Mouse (Mus musculus): ENCODE results near the gene Plin2. TPM values are rescaled to one million over a fixed set of nuclear protein-coding genes. Genes with fewer than 3 reads are reported as not detected.
A peak's percentile ranks its signal among the peaks of the same experiment; 100 is the strongest.

Gene Plin2
- 60.1 and 65.0 TPM in 2 replicates for polyA plus RNA-seq (2015; fragmentation: Nextera tagmentation; extraction: Ambion mirVana)

- Histone ChIP-seq H3K4me3 (peak within 1 kb of the TSS; percentile 60), H3K4me2 (peak within 1 kb of the TSS; percentile 72), H3K9me3 (no peaks in the 10 kb centered on the region), H3K27me3 (no peaks in the 10 kb centered on the region), H3K4me1 (replicated peaks) (peaks cover 27% of the 10 kb centered on the region), H3K9ac (peak within 1 kb of the TSS; percentile 79), H3K36me3 (0 out of 2 replicates have a peak, but pooled peaks cover 9% of the 10 kb centered on the region), H3K27ac (replicated peaks) (peak within 1 kb of the TSS; percentile 52; the same call in 1 of the 2 replicates)
- peak; percentile 92 for ATAC-seq (ENCODE audit: low read depth)
- 1% methylated on average over 18 of the region's 18 CpGs for WGBS
Observed at GRCm38 (mm10) chr4:86669780-86670201, at the start of gene Plin2. TSS of gene Plin2 (minus strand) at chr4:86670060.

DNA sequence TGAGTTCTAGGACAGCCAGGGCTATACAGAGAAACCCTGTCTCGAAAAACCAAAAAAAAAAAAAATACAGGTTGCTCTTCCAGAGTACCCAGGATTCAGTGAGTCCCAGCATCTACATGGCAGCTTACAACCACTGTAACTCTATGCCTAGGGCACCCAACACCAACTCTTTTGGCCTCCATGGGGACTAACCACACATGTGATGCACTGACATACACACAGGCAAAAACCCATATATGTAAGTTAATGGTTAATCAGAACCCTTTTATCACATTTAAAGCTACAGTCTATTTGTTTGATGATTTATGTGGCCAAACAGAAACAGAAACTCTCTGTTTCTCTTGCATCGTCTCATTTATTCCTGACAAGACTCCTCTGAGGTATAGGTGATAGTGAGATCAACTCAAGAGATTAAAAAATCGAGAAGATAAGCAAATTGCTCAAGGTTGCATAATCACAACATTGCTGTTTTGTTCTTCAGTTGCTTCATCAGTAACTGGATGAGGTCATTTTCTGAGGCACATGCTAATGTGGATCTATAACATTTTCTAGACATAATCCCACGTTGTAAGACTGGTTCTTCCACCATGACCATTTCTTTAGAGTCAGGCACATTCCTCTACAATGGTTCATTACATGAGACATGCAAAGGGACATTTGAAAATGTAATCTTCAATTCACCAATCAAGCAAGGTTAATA, 49.2 kb upstream of the Plin2 start:
- Histone ChIP-seq H3K27ac (replicated peaks) (no peak overlapping the region), H3K27me3 (no peaks in the 10 kb centered on the region), H3K9me3 (no peaks in the 10 kb centered on the region), H3K36me3 (no peaks in the 10 kb centered on the region), H3K4me1 (replicated peaks) (no peaks in the 10 kb centered on the region; the same call in 1 of the 2 replicates), H3K4me2 (no peak overlapping the region), H3K4me3 (no peak overlapping the region), H3K9ac (no peak overlapping the region)
- WGBS: 75% methylated on average over 4 of the region's 4 CpGs
- no peak for ATAC-seq (ENCODE audit: low read depth)

DNA sequence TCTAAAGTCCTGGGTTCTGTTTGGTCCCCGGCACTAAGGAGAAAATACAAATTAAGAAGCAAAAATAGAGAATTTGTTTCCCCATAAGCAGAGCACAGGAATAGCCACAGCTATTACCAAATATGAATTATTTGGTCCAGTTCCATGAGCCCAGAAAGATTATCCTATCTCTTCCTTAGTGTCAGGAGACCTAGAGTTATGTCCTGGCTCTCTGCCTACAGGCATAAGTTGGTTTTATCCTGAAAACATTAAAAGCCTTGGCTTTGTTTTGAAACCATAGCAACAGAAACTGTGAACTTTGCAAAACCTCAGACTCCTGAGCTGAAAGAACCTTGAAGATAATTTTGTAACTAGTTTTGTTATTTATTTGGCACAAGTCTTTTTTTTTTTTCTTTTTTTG, 47.3 kb upstream of the Plin2 start:
- H3K4me3 ChIP-seq: no peak overlapping the region
- no peak for ATAC-seq (ENCODE audit: low read depth)

DNA sequence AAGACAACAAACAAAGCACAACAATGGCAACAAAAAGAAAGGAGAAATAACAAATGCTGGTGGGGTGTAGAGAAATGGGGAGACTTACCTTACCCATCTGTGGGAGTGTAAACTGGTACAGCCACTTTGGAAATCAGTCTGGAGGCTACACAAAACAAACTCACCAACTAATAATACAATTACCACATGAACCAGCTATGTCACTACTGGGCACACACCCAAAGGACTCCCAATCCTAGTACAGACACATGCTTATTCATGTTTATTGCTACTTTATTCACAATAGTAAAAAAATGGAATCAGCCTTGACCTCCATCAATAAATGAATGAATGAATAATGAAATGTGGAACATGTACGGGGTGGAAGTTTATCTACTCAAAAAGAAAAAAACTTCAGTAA, 45.5 kb upstream of the Plin2 start:
- H3K27ac ChIP-seq (replicated peaks): no peak overlapping the region
- no peaks in the 10 kb centered on the region for H3K36me3 ChIP-seq
- no peaks in the 10 kb centered on the region for H3K27me3 ChIP-seq
- no peaks in the 10 kb centered on the region; the same call in 1 of the 2 replicates for H3K4me1 ChIP-seq (replicated peaks)
- no peak overlapping the region for H3K4me3 ChIP-seq
- ATAC-seq (ENCODE audit: low read depth): no peak
- H3K9ac ChIP-seq: no peak overlapping the region
- no peaks in the 10 kb centered on the region for H3K9me3 ChIP-seq
- 100% methylated on average over 1 of the region's 1 CpGs for WGBS
- no peak overlapping the region for H3K4me2 ChIP-seq

More for the DNA sequence above, 47.3 kb upstream of the Plin2 start:
- Histone ChIP-seq H3K4me2 (no peak overlapping the region), H3K36me3 (no peaks in the 10 kb centered on the region), H3K27ac (replicated peaks) (no peak overlapping the region), H3K27me3 (no peaks in the 10 kb centered on the region), H3K9ac (no peak overlapping the region), H3K4me1 (replicated peaks) (no peaks in the 10 kb centered on the region; the same call in 1 of the 2 replicates), H3K9me3 (no peaks in the 10 kb centered on the region)
- 83% methylated on average over 1 of the region's 1 CpGs for WGBS

DNA sequence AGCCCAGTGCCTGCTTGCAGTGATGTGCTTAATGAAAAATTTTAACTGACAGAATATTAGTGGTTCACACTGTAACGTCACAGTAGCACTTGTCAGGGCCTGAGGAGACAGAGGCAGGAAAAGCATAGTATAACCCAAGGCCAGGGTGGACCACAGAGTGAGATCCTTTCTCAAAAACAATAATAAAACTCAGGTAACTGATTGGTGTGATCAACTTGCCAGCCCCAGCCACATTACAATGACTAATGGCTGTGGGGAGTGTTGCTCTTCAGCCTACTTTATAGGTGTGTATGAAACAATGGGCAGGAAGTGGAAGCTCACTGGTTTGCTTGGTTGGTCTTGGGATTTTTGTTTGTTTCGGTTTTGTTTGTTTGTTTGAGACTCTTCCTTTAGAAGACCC, 43.7 kb upstream of the Plin2 start:
- Histone ChIP-seq H3K36me3 (no peaks in the 10 kb centered on the region), H3K9ac (no peak overlapping the region), H3K4me1 (replicated peaks) (no peaks in the 10 kb centered on the region; the same call in 1 of the 2 replicates), H3K4me2 (no peak overlapping the region), H3K27ac (replicated peaks) (no peak overlapping the region), H3K4me3 (no peak overlapping the region), H3K9me3 (no peaks in the 10 kb centered on the region), H3K27me3 (no peaks in the 10 kb centered on the region)
- ATAC-seq (ENCODE audit: low read depth): no peak
- 82% methylated on average over 2 of the region's 2 CpGs for WGBS

DNA sequence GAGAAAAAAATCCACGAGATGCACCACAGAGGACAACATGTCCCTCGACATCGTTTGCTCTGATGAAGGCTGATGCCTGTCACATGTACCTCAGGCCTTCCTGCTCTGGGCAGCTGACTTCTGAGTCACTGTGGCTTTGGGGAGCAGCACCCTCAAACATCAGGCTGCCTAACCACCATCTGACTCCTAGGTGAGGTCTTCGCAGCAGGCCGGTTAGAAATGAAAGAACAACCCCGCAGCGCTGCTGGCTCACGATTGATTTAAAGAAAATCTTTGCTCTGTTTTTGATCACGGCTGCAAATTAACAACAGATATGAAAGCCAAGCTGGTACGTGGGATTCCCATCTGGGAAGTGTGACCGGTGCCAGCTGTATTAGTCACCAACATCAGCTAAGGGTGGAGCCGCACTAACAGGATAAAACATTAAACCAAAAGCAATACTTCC, 42.9 kb upstream of the Plin2 start:
- Histone ChIP-seq H3K9ac (no peak overlapping the region), H3K27ac (replicated peaks) (no peak overlapping the region), H3K4me2 (no peak overlapping the region), H3K27me3 (no peaks in the 10 kb centered on the region), H3K36me3 (no peaks in the 10 kb centered on the region), H3K4me3 (no peak overlapping the region), H3K9me3 (no peaks in the 10 kb centered on the region), H3K4me1 (replicated peaks) (no peaks in the 10 kb centered on the region; the same call in 1 of the 2 replicates)
- 93% methylated on average over 12 of the region's 12 CpGs for WGBS
- ATAC-seq (ENCODE audit: low read depth): no peak

GRCm38 (mm10) chr4:86710666-86711215, 40.9 kb upstream of the Plin2 start:
- H3K9ac ChIP-seq: no peak overlapping the region
- no peak overlapping the region for H3K27ac ChIP-seq (replicated peaks)
- ATAC-seq (ENCODE audit: low read depth): no peak
- H3K4me3 ChIP-seq: no peak overlapping the region
- 71% methylated on average over 4 of the region's 4 CpGs for WGBS
- H3K9me3 ChIP-seq: no peaks in the 10 kb centered on the region
- H3K27me3 ChIP-seq: no peaks in the 10 kb centered on the region
- no peaks in the 10 kb centered on the region for H3K4me1 ChIP-seq (replicated peaks)
- no peak overlapping the region for H3K4me2 ChIP-seq
- H3K36me3 ChIP-seq: no peaks in the 10 kb centered on the region

- no peaks in the 10 kb centered on the region for H3K4me1 ChIP-seq (replicated peaks)
- H3K4me2 ChIP-seq: no peak overlapping the region
- WGBS: 64% methylated on average over 6 of the region's 6 CpGs
- no peak overlapping the region for H3K9ac ChIP-seq
- no peaks in the 10 kb centered on the region for H3K27me3 ChIP-seq
- no peaks in the 10 kb centered on the region for H3K36me3 ChIP-seq
- no peak for ATAC-seq (ENCODE audit: low read depth)
- no peak overlapping the region for H3K4me3 ChIP-seq
- H3K9me3 ChIP-seq: no peaks in the 10 kb centered on the region
- H3K27ac ChIP-seq (replicated peaks): no peak overlapping the region
Observed at GRCm38 (mm10) chr4:86710034-86710650, 40.3 kb upstream of the Plin2 start.

GRCm38 (mm10) chr4:86708801-86709200, 38.9 kb upstream of the Plin2 start:
- H3K9me3 ChIP-seq: no peaks in the 10 kb centered on the region
- no peak overlapping the region for H3K4me2 ChIP-seq
- H3K36me3 ChIP-seq: no peaks in the 10 kb centered on the region
- ATAC-seq (ENCODE audit: low read depth): no peak
- no peak overlapping the region for H3K27ac ChIP-seq (replicated peaks)
- no peaks in the 10 kb centered on the region for H3K4me1 ChIP-seq (replicated peaks)
- no peak overlapping the region for H3K9ac ChIP-seq
- WGBS: 60% methylated on average over 1 of the region's 1 CpGs
- H3K27me3 ChIP-seq: no peaks in the 10 kb centered on the region
- H3K4me3 ChIP-seq: no peak overlapping the region

DNA sequence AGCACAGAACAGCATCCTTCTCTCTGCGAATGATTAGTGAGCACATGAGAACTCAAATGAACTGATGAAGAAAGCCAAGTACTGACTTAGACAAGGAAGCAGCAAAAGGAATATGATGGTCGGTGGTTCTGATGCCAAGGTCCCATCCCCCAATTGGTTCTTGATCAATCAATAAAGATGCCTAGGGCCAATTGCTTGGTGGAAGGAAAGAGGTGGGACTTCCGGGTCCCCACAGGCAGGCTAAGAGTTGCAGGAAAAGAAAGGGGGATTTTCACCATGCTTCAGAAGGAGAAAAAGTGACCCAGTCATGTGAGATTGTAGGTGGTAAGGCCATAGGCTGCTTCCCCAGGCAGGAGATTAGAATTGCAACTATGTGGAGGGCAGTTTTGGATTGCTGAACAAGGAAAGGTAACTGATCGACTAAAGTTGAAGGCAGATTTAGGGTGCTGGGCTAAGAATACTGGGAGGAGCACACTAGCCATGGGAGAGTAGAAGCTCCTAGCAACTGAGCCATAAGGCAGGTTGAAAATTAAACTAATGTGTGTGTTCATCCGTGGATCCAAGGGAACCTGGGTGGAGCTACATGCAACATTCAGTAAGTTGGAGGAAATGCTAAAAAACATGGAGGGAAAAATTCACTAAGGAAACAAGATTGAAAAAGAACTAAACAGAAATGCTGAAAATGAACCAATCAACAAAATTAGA, 29.5 kb upstream of the Plin2 start:
- no peaks in the 10 kb centered on the region for H3K4me1 ChIP-seq (replicated peaks)
- H3K27ac ChIP-seq (replicated peaks): no peak overlapping the region
- H3K9ac ChIP-seq: no peak overlapping the region
- H3K4me2 ChIP-seq: no peak overlapping the region
- H3K36me3 ChIP-seq: no peaks in the 10 kb centered on the region
- WGBS: 71% methylated on average over 5 of the region's 5 CpGs
- no peaks in the 10 kb centered on the region for H3K27me3 ChIP-seq
- H3K4me3 ChIP-seq: no peak overlapping the region
- no peaks in the 10 kb centered on the region for H3K9me3 ChIP-seq
- ATAC-seq (ENCODE audit: low read depth): no peak

GRCm38 (mm10) chr4:86696890-86697289, 27.0 kb upstream of the Plin2 start:
- no peak overlapping the region for H3K4me2 ChIP-seq
- H3K4me1 ChIP-seq (replicated peaks): no peaks in the 10 kb centered on the region
- peak; percentile 63; the same call in 1 of the 2 replicates for ATAC-seq (ENCODE audit: low read depth)
- H3K27ac ChIP-seq (replicated peaks): no peak overlapping the region
- H3K9me3 ChIP-seq: no peaks in the 10 kb centered on the region
- no peaks in the 10 kb centered on the region for H3K27me3 ChIP-seq
- no peak overlapping the region for H3K9ac ChIP-seq
- 10% methylated on average over 4 of the region's 4 CpGs for WGBS
- H3K36me3 ChIP-seq: no peaks in the 10 kb centered on the region
- no peak overlapping the region for H3K4me3 ChIP-seq

DNA sequence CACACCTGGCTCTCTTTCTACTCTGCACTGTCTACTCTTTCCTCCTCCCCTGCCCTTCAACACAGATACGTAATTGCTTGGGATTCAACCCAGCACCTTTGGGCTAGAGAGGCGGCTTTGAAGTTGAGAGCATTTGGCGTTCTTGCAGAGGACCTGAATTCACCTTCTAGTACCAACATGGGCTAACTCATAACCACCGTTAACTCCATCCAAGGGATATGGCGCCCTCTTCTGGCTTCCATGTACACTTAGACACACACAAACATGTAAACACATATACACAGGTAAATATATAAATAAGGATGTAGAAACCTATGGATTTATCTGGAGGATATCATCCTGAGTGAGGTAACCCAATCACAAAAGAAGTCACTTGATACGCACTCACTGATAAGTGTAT, 25.2 kb upstream of the Plin2 start:
- Histone ChIP-seq H3K27ac (replicated peaks) (no peak overlapping the region), H3K4me2 (no peak overlapping the region), H3K27me3 (no peaks in the 10 kb centered on the region), H3K9me3 (no peaks in the 10 kb centered on the region), H3K4me1 (replicated peaks) (no peaks in the 10 kb centered on the region), H3K9ac (no peak overlapping the region), H3K36me3 (no peaks in the 10 kb centered on the region), H3K4me3 (no peak overlapping the region)
- no peak for ATAC-seq (ENCODE audit: low read depth)
- 57% methylated on average over 6 of the region's 6 CpGs for WGBS

Data from neural tube, embryonic 13.5 days (tissue).